Mouse (Mus musculus) lung, postnatal 0 days (tissue): ENCODE data around the gene Sh2d7.

Experiments
- CTCF ChIP-seq: IDR thresholded peaks from 2 replicates; pipeline ENCODE4 v1.5.1; 2016; ENCODE audit warnings: antibody characterized with exemption, mild to moderate bottlenecking
- EP300 ChIP-seq: IDR thresholded peaks from 2 replicates; pipeline ENCODE4 v1.6.1; 2016; ENCODE audit warnings: antibody characterized with exemption, mild to moderate bottlenecking, control low read depth

GRCm38 (mm10) chr9:54537030-54537429 is 1.8 kb upstream of the Sh2d7 start:
- TF ChIP-seq EP300 = no peak
- TF ChIP-seq CTCF = no peak
